Mouse (Mus musculus): ENCODE measurements at regions not wholly inside any gene's neighbourhood (a gene's known extent, or its start where the extent isn't known, plus 50 kb on each side); places are given as distances from the start of the nearest gene placed in this dataset.

- ATAC-seq, result no peak
- 86% methylated on average over 1 of the region's 1 CpGs for WGBS
- Histone ChIP-seq H3K36me3 (no peaks in the 10 kb centered on the region), H3K4me1 (replicated peaks) (no peaks in the 10 kb centered on the region), H3K9me3 (no peaks in the 10 kb centered on the region), H3K9ac (no peak overlapping the region), H3K4me3 (replicated peaks) (no peak overlapping the region), H3K4me2 (replicated peaks) (no peak overlapping the region), H3K27ac (no peak overlapping the region), H3K27me3 (replicated peaks) (no peaks in the 10 kb centered on the region)
These were observed 175.3 kb upstream of the Cypt12 start for GRCm38 (mm10) chr3:17772886-17773285.

- H3K27me3 ChIP-seq (replicated peaks), result no peaks in the 10 kb centered on the region
- no peak for ATAC-seq
- no peaks in the 10 kb centered on the region for H3K36me3 ChIP-seq
- no peak overlapping the region for H3K9ac ChIP-seq
- no peaks in the 10 kb centered on the region for H3K9me3 ChIP-seq
- no peak overlapping the region for H3K4me2 ChIP-seq (replicated peaks)
- H3K27ac ChIP-seq, result no peak overlapping the region
- H3K4me1 ChIP-seq (replicated peaks), result no peaks in the 10 kb centered on the region
- H3K4me3 ChIP-seq (replicated peaks), result no peak overlapping the region
- WGBS, result 79% methylated on average over 3 of the region's 3 CpGs
These were observed 169.1 kb upstream of the Cypt12 start for GRCm38 (mm10) chr3:17779152-17779551.

- H3K4me3 ChIP-seq (replicated peaks), result no peak overlapping the region
- H3K4me1 ChIP-seq (replicated peaks), result peaks cover 12% of the 10 kb centered on the region
- H3K9ac ChIP-seq, result no peak overlapping the region
- H3K27me3 ChIP-seq (replicated peaks), result peaks cover 37% of the 10 kb centered on the region
- H3K27ac ChIP-seq, result no peak overlapping the region
- no peak for ATAC-seq
- no peak overlapping the region for H3K4me2 ChIP-seq (replicated peaks)
- no peaks in the 10 kb centered on the region for H3K36me3 ChIP-seq
- 72% methylated on average over 3 of the region's 3 CpGs for WGBS
- H3K9me3 ChIP-seq, result no peaks in the 10 kb centered on the region
These were observed 164.1 kb upstream of the Cypt12 start for GRCm38 (mm10) chr3:17784076-17784475.

GRCm38 (mm10) chr3:17784587-17784986 is 163.6 kb upstream of the Cypt12 start:
- Histone ChIP-seq H3K27ac (no peak overlapping the region), H3K4me3 (replicated peaks) (no peak overlapping the region), H3K27me3 (replicated peaks) (peaks cover 37% of the 10 kb centered on the region), H3K36me3 (no peaks in the 10 kb centered on the region), H3K4me1 (replicated peaks) (peaks cover 12% of the 10 kb centered on the region), H3K9ac (no peak overlapping the region), H3K4me2 (replicated peaks) (no peak overlapping the region), H3K9me3 (no peaks in the 10 kb centered on the region)
- 52% methylated on average over 3 of the region's 3 CpGs for WGBS
- no peak for ATAC-seq

GRCm38 (mm10) chr3:17785106-17786022 is 162.8 kb upstream of the Cypt12 start:
- Histone ChIP-seq H3K27ac (no peak overlapping the region), H3K9ac (0 out of 2 replicates have a peak overlapping the region, but pooled peaks have one; percentile 17), H3K9me3 (no peaks in the 10 kb centered on the region), H3K4me2 (replicated peaks) (peak overlapping the region; percentile 89), H3K27me3 (replicated peaks) (peaks cover 39% of the 10 kb centered on the region), H3K4me1 (replicated peaks) (peaks cover 12% of the 10 kb centered on the region), H3K4me3 (replicated peaks) (peak overlapping the region; percentile 42), H3K36me3 (no peaks in the 10 kb centered on the region)
- no peak for ATAC-seq
- WGBS, result 14% methylated on average over 21 of the region's 21 CpGs

GRCm38 (mm10) chr3:17786023-17786720 is 162.0 kb upstream of the Cypt12 start:
- Histone ChIP-seq H3K27ac (no peak overlapping the region), H3K9ac (peak overlapping the region; percentile 17; the same call in 1 of the 2 replicates), H3K4me3 (replicated peaks) (peak overlapping the region; percentile 42), H3K27me3 (replicated peaks) (peaks cover 45% of the 10 kb centered on the region), H3K4me1 (replicated peaks) (peaks cover 12% of the 10 kb centered on the region), H3K9me3 (no peaks in the 10 kb centered on the region), H3K36me3 (no peaks in the 10 kb centered on the region), H3K4me2 (replicated peaks) (peak overlapping the region; percentile 89)
- WGBS, result under 1% methylated on average over 55 of the region's 56 CpGs
- peak; percentile 69 for ATAC-seq

GRCm38 (mm10) chr3:17786721-17787442 is 161.3 kb upstream of the Cypt12 start:
- Histone ChIP-seq H3K27ac (no peak overlapping the region), H3K4me1 (replicated peaks) (peaks cover 12% of the 10 kb centered on the region), H3K27me3 (replicated peaks) (peaks cover 50% of the 10 kb centered on the region), H3K36me3 (no peaks in the 10 kb centered on the region), H3K4me2 (replicated peaks) (peak overlapping the region; percentile 89), H3K4me3 (replicated peaks) (peak overlapping the region; percentile 42), H3K9me3 (no peaks in the 10 kb centered on the region), H3K9ac (peak overlapping the region; percentile 17; the same call in 1 of the 2 replicates)
- peak; percentile 79 for ATAC-seq
- WGBS, result 4% methylated on average over 35 of the region's 35 CpGs

GRCm38 (mm10) chr3:17787443-17788333 is 160.5 kb upstream of the Cypt12 start:
- 13% methylated on average over 18 of the region's 18 CpGs for WGBS
- H3K4me1 ChIP-seq (replicated peaks), result peaks cover 12% of the 10 kb centered on the region
- no peaks in the 10 kb centered on the region for H3K9me3 ChIP-seq
- no peaks in the 10 kb centered on the region for H3K36me3 ChIP-seq
- no peak overlapping the region for H3K4me2 ChIP-seq (replicated peaks)
- H3K27me3 ChIP-seq (replicated peaks), result peaks cover 53% of the 10 kb centered on the region
- no peak overlapping the region for H3K4me3 ChIP-seq (replicated peaks)
- ATAC-seq, result peak; percentile 19; the same call in 1 of the 2 replicates
- H3K9ac ChIP-seq, result no peak overlapping the region
- no peak overlapping the region for H3K27ac ChIP-seq

- H3K9ac ChIP-seq, result no peak overlapping the region
- H3K27ac ChIP-seq, result no peak overlapping the region
- WGBS, result 25% methylated on average over 4 of the region's 4 CpGs
- H3K4me3 ChIP-seq (replicated peaks), result no peak overlapping the region
- no peaks in the 10 kb centered on the region for H3K9me3 ChIP-seq
- no peak for ATAC-seq
- H3K4me1 ChIP-seq (replicated peaks), result peaks cover 12% of the 10 kb centered on the region
- H3K4me2 ChIP-seq (replicated peaks), result no peak overlapping the region
- no peaks in the 10 kb centered on the region for H3K36me3 ChIP-seq
- peaks cover 57% of the 10 kb centered on the region for H3K27me3 ChIP-seq (replicated peaks)
These were observed 159.9 kb upstream of the Cypt12 start for GRCm38 (mm10) chr3:17788334-17788720.

- no peaks in the 10 kb centered on the region for H3K36me3 ChIP-seq
- peaks cover 12% of the 10 kb centered on the region for H3K4me1 ChIP-seq (replicated peaks)
- H3K27ac ChIP-seq, result no peak overlapping the region
- 31% methylated on average over 3 of the region's 3 CpGs for WGBS
- no peak overlapping the region for H3K4me2 ChIP-seq (replicated peaks)
- ATAC-seq, result no peak
- no peak overlapping the region for H3K4me3 ChIP-seq (replicated peaks)
- peaks cover 62% of the 10 kb centered on the region for H3K27me3 ChIP-seq (replicated peaks)
- H3K9ac ChIP-seq, result no peak overlapping the region
- no peaks in the 10 kb centered on the region for H3K9me3 ChIP-seq
These were observed 159.4 kb upstream of the Cypt12 start for GRCm38 (mm10) chr3:17788778-17789299.

- Histone ChIP-seq H3K9ac (no peak overlapping the region), H3K36me3 (no peaks in the 10 kb centered on the region), H3K9me3 (no peaks in the 10 kb centered on the region), H3K27me3 (replicated peaks) (peaks cover 70% of the 10 kb centered on the region), H3K4me3 (replicated peaks) (no peak overlapping the region), H3K4me2 (replicated peaks) (no peak overlapping the region), H3K4me1 (replicated peaks) (peaks cover 17% of the 10 kb centered on the region), H3K27ac (no peak overlapping the region)
- no peak for ATAC-seq
- 10% methylated on average over 9 of the region's 9 CpGs for WGBS
These were observed 158.6 kb upstream of the Cypt12 start for GRCm38 (mm10) chr3:17789454-17790196.
